Mouse (Mus musculus) heart, adult 11 months (tissue): ENCODE measurements around the gene Rab22a.

ENCODE experiments used
- DNase-seq: peaks from one replicate; pipeline ENCODE4 v3.0.0; 2022

The Rab22a gene

GRCm38 (mm10) chr2:173724382-173724781, 64.8 kb downstream of the Rab22a start:
- no peak for DNase-seq

- no peak for DNase-seq
Observed at GRCm38 (mm10) chr2:173724940-173725807, 65.6 kb downstream of the Rab22a start.

GRCm38 (mm10) chr2:173725819-173726218, 66.3 kb downstream of the Rab22a start:
- DNase-seq = no peak

- DNase-seq = no peak
Observed at GRCm38 (mm10) chr2:173730444-173730966, 70.9 kb downstream of the Rab22a start.

DNA sequence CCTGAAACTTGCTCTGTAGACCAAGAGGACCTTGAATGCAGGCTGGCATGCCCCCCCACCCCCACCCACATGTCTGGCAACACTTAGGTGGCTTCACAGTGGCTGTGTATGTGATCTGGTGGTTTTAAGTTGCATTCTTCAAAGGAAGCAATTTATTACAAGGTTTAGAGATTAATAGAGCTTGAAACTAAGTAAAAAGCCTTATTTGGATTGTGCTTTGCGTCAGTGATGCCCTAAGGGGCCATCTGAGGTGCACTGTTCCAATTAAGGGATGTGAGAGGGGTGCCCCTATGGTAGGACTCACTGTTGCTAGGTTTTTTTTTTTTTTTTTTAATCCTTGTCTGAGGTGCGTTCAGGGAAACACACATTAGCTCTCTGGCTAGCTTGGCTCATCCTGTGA, 74.9 kb downstream of the Rab22a start:
- no peak for DNase-seq

DNA sequence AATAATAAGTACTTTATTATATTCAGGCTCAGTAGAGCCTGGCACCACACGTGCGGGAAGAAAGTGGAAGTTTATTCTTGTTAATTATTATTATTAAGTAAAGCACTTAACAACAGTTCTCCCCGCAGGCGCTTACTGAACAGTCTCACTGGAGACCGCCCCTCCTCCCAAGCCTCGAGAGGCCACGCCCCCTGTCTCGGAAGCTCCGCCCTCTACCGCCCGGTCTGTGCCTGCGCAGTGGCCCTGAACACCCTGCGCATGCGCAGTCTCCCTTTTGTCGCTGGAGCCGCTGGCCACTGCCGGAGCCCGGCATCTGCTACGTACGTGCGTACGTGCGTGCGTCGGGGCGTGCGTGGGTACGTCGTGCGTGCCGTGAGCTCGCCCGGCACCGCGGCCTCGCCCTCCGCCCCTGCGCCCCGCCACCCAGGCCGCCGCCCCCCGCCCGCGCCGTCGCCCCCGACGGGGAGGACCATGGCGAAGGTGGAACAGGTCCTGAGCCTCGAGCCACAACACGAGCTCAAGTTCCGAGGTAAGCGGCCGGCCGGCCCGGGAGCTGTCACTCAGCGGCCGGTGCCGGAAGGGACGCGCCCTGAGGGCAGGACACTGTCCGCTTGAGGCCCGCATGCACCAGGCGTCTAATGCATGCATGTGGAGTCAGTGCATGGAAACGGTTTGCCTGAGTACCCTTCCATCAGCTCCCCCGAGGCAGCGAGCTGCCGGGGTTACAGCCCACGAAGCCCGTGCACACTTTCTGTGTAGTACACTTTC, 77.8 kb downstream of the Rab22a start, which contains the start of gene Vapb:
Gene Vapb (plus strand): TSS at position 290 of the 768 bp plus-strand sequence.
- peak; percentile 100 for DNase-seq

- no peak for DNase-seq
Observed at GRCm38 (mm10) chr2:173738232-173738631, 78.7 kb downstream of the Rab22a start.

DNA sequence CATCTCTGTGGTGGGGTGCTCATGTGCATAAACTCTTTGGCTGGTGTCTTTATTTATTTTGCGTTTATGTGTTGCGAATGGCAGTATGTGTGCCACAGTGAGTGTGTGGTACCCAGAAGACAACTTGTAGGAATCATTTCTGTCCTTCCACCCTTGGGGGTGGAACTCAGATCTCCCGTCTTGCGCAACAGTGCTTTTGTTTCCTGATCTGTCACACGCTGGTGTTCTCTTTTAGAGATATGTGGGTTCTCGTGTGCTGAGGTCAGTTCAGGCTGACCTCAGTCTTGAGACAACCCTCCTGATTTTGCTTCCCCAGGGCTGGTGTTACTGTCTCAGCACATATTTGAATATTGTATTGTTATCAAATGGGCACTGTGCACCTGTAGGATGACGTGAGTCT, 79.5 kb downstream of the Rab22a start:
- DNase-seq = no peak

DNA sequence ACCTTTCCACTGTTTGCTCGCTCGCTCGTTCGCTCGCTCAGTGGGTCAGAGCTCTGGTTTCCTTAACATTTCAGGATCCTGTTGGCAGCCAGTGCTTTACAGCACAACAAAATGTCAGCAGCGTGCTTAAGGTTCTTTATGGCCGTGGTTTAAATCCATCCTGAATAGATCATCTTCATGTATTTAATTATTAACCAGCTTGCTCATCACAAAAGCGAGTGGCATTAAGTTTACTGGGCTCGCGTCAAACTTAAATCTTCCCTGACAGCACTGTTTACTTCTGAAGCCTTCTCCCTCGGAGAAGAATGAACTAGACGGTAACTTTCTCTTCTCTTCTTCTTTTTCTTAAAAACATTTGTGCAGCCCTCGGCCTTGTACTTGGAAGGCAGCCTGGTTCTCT, 82.5 kb downstream of the Rab22a start:
- no peak for DNase-seq

DNA sequence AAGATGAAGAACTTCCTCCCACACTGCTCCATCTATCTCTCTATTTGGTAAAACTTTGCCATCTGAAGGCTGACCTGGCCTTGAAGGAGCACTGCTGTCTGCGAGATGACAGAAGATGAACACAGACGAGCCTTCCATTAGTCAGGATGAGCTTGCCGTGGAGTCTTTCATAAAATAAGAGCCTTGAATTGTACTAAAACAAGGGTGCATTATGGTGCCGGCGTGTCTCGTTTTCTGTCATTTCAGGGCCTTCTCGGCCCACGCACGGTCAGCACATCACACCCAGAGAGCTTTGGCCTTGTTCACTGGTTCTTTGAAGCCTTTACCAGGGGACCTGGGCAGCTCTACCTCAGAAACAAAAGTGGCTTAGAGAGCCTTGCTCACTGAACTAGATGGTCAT, 83.2 kb downstream of the Rab22a start:
- DNase-seq = no peak

GRCm38 (mm10) chr2:173744070-173744815, 84.7 kb downstream of the Rab22a start:
- no peak for DNase-seq

DNA sequence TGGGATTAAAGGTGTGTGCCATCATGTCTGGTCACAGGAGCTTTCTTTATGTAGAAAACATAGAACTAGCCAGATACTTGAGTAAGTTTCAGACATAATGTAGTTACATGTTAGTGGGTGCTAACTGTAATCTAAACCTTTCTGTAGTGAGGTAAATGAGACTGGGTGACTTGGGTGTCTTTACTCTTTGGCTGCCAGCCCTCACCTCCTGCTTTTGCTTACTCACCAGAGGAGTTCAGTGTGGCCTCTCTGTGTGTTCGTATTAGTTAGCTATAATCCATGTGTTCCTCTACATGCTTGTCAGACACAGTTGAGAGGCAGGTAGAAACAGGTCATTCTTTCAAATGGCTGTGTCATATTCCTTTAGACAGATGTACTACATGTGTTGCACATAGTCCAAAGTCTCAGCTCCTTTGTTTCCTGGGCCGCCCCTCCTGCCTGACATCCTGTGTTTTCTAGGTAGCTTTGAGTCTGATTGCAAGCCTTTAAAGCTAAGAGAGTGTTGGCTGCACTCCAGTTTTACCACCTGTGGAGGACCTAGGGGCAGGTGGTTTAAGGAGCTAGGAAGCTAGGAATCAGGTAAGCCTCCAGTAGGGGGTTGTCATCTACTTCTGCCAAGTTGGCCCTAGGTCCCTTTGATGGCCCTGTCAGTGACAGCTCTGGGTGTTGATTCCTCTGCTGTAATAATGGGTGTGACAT, 89.5 kb downstream of the Rab22a start:
- no peak for DNase-seq

- no peak for DNase-seq
Observed at GRCm38 (mm10) chr2:173755433-173756144, 96.0 kb downstream of the Rab22a start.
